Mouse (Mus musculus) midbrain, embryonic 13.5 days (tissue): ENCODE results near the gene Thada. TPM values are rescaled to one million over a fixed set of nuclear protein-coding genes. Genes with fewer than 3 reads are reported as not detected.

Source experiments
- ATAC-seq: fragments of 200-750 bp; cut with Nextera tagmentation; 2 replicates; pipeline ENCODE4 v1.8.0; 2017; ENCODE audit warnings: mild to moderate bottlenecking, moderate TSS enrichment, moderate library complexity
- H3K27ac ChIP-seq: fragments of 300-500 bp; sonication (generic); 2 replicates; pipeline ENCODE4 v1.5.1; 2015; ENCODE audit warnings: inconsistent platforms, mild to moderate bottlenecking, moderate library complexity
- H3K27me3 ChIP-seq: fragments of 300-500 bp; sonication (generic); 2 replicates; pipeline ENCODE4 v1.6.1; 2015; ENCODE audit warnings: mild to moderate bottlenecking, inconsistent platforms
- H3K36me3 ChIP-seq: fragments of 300-500 bp; sonication (generic); 2 replicates; pipeline ENCODE4 v1.6.1; 2015; ENCODE audit warnings: mild to moderate bottlenecking, inconsistent platforms
- H3K4me1 ChIP-seq: fragments of 300-500 bp; sonication (generic); replicated peaks from 2 replicates; pipeline ENCODE4 v1.6.1; 2015; ENCODE audit warnings: inconsistent platforms
- H3K4me2 ChIP-seq: fragments of 300-500 bp; sonication (generic); replicated peaks from 2 replicates; pipeline ENCODE4 v1.6.1; 2015; ENCODE audit warnings: moderate library complexity, mild to moderate bottlenecking, inconsistent platforms
- H3K4me3 ChIP-seq: fragments of 300-500 bp; sonication (generic); replicated peaks from 2 replicates; pipeline ENCODE4 v1.5.1; 2015; ENCODE audit warnings: mild to moderate bottlenecking, inconsistent platforms
- H3K9ac ChIP-seq: fragments of 300-500 bp; sonication (generic); replicated peaks from 2 replicates; pipeline ENCODE4 v1.6.1; 2015; ENCODE audit warnings: mild to moderate bottlenecking, inconsistent platforms
- H3K9me3 ChIP-seq: fragments of 300-500 bp; sonication (generic); 2 replicates; pipeline ENCODE4 v1.6.1; 2016; ENCODE audit warnings: mild to moderate bottlenecking, inconsistent platforms
- WGBS: fragments of 180-500 bp; shearing (Covaris S2); methylation state at CpG from one replicate; pipeline ENCODE4 v1.1.7; 2015; 5-methylcytosine and 5-hydroxymethylcytosine counted together
- polyA plus RNA-seq: library from polyadenylated mRNA; unstranded; fragments of >200 nt; fragmentation: Nextera tagmentation; extraction: Ambion mirVana; gene quantifications from 2 replicates; pipeline ENCODE4 v1.2.1, GENCODE M21; 2015

Gene Thada
- polyA plus RNA-seq, 1 experiment from 2014 or later: 7.6 TPM

DNA sequence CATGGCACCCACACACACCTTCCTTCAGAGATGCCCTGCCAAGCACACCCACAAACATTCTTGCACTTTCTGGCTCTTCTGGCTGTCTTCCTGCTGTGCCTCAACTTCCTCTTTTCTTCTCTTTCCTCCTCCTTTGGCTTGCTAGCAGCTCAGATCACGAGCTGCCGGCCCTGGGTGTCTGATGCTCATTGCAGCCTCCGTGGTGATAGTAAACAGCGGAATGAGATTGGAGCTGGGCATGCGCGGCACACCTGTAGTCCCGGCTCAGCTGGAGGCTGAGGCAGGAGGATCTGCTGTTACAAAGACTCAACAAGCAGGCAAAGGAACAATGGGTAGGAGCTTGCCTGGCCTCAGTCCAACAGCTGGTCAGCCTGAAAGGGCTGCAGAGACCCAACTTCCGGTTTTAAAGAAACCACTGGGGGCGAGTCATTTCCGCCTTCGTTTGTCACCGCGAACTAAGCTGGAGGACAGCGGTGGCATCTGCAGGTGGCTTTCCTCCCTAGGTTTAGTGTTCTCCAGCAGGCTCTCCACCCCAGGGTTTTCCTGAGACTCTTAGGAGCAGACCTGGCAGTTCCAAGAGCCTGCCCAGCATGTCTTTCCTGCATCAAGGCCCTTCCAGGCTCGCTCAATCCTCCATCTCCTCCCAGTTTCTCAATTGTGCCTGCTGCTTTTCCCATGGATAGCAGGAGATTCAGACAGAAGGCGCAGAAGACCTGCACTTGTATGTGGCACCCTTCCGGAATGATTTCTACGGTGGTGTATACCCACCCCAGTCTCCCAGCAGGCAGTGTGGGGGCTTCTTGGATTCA, 284.3 kb downstream of the Thada start:
- Histone ChIP-seq H3K4me2 (no peak overlapping the region), H3K9ac (no peak overlapping the region), H3K27me3 (peaks cover 6% of the 10 kb centered on the region; the same call in 1 of the 2 replicates), H3K27ac (peak overlapping the region; percentile 60; the same call in 1 of the 2 replicates), H3K9me3 (no peaks in the 10 kb centered on the region), H3K4me1 (peaks cover 32% of the 10 kb centered on the region), H3K4me3 (no peak overlapping the region), H3K36me3 (no peaks in the 10 kb centered on the region)
- 66% methylated on average over 18 of the region's 18 CpGs for WGBS
- ATAC-seq: no peak

DNA sequence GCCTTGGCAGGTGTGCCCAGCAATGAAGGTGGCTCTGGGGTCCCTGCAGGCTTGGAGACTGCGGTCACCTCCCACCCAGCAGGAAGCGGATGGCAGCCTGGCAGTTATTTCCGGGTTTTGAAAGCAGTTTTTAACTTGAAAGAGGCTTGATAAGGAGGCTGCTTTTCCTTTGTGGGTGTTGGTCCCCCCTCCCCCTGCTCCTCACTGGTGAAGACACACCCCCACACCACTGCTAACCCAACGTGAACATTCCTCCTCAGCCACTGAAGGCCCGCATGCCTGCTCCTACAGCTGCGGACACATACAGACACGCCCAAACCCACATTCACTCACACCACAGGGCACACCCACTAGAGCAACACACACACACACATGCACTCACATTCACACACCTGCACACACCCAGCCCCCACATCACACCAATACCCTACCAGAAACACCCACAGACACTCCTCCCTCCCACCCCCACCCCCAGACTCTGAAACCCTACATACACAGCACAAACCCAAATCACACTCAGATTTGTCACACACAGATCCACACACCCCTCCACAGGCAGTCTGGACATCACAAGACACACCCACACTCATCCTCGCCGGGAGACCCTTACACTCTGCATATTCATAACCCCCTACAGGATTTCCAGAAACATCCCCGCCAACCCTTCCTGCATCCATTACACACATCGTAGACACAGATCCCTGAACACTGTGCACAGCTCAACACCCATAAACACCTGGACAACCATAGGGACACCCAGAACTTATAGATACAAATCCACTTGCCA, 285.1 kb downstream of the Thada start:
- Histone ChIP-seq H3K4me1 (peaks cover 24% of the 10 kb centered on the region), H3K27me3 (no peaks in the 10 kb centered on the region), H3K9ac (no peak overlapping the region), H3K36me3 (no peaks in the 10 kb centered on the region), H3K9me3 (no peaks in the 10 kb centered on the region), H3K4me2 (no peak overlapping the region), H3K27ac (no peak overlapping the region), H3K4me3 (no peak overlapping the region)
- peak; percentile 15; the same call in 1 of the 2 replicates for ATAC-seq
- WGBS: 50% methylated on average over 11 of the region's 11 CpGs

DNA sequence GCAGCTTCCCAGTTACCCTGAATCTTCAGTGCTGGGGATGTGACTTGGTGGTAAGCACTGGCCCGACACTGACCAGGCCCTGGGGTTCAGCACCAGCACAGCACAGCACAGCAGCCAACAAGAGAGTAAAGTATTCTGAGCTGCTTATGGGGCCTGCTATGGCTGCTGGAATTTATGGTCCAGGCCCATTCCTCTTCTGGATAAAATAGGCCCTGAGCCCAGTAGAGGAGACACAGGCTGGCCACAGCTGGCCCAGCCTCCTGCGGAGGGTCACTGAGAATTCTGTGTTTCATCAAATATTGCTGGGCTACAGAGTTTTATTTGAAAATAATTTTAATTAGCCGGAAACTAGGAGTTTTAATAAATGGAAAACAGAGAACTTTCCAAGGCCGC, 286.0 kb downstream of the Thada start:
- Histone ChIP-seq H3K4me1 (peaks cover 19% of the 10 kb centered on the region), H3K9me3 (no peaks in the 10 kb centered on the region), H3K4me3 (no peak overlapping the region), H3K9ac (no peak overlapping the region), H3K27me3 (no peaks in the 10 kb centered on the region), H3K27ac (no peak overlapping the region), H3K36me3 (peaks cover 2% of the 10 kb centered on the region; the same call in 1 of the 2 replicates), H3K4me2 (no peak overlapping the region)
- ATAC-seq: no peak
- WGBS: 89% methylated on average over 4 of the region's 4 CpGs

DNA sequence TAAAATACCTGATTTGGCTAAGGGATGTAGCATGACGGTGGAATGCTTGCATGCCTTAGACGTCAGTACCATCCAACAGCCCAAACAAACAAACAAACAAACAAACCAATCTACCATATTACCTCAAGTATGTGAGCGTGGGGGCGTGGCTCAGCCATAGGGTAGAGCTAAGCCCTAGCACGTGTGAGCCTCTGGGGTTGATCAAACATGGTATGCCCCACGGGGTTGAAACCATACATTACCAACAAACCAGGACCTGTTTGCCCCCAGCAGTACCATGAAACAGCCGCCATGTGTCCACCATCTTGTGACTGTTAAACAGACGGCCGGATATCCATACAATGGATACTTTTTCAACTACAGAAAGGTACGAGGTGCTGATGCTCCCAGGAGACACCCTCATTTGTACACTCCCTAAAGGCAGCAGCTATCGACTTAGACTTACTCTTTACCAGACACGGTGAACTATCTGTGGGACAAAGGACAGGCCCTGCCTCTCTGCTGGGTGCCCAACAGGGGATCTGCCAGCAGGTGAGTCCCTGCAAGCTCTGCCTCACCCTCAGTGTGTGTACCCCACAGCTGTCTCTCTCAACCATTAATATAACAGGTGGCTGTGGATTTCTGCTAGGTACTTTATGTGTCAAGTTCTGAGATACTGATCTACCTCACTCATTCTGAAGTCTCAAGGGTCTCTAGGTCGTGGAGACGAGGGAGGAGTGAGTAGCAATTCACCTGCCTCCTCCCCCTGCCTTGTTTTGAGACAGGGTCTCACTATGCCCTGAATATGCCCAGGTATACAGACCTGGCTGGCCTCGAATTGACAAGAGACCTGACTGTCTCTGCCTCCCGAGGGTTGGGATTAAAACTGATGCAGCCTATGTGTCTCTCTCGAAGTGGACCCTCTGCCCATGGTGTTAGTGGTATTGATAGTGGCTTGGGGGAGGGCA, 286.7 kb downstream of the Thada start:
- Histone ChIP-seq H3K27me3 (no peaks in the 10 kb centered on the region), H3K4me1 (peaks cover 19% of the 10 kb centered on the region), H3K4me3 (no peak overlapping the region), H3K36me3 (peaks cover 2% of the 10 kb centered on the region; the same call in 1 of the 2 replicates), H3K4me2 (no peak overlapping the region), H3K27ac (no peak overlapping the region), H3K9me3 (no peaks in the 10 kb centered on the region), H3K9ac (no peak overlapping the region)
- ATAC-seq: no peak
- 88% methylated on average over 17 of the region's 17 CpGs for WGBS

DNA sequence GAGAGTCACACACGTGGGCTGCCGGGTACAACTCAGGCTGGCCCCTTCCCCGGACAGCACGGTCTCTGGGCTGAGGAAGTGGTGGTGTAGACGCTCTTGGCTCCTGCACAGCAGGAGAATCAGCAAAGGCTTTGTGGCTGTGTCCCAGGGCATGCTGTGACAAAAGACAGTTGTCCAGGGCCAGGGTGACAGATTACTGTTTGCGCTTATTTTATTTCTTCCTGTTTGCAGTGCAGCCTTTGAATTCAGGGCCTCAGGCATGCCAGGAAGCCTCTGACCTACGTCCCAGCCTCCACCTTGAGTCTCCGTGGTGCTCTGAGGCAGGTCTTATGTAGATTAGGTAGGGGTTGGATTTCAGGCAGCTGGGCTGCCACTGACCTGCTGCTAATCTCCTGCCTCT, 288.5 kb downstream of the Thada start:
- WGBS: 39% methylated on average over 8 of the region's 8 CpGs
- Histone ChIP-seq H3K4me2 (no peak overlapping the region), H3K9ac (no peak overlapping the region), H3K27me3 (no peaks in the 10 kb centered on the region), H3K27ac (no peak overlapping the region), H3K4me1 (peaks cover 7% of the 10 kb centered on the region), H3K9me3 (no peaks in the 10 kb centered on the region), H3K4me3 (no peak overlapping the region), H3K36me3 (peaks cover 2% of the 10 kb centered on the region; the same call in 1 of the 2 replicates)
- ATAC-seq: no peak

DNA sequence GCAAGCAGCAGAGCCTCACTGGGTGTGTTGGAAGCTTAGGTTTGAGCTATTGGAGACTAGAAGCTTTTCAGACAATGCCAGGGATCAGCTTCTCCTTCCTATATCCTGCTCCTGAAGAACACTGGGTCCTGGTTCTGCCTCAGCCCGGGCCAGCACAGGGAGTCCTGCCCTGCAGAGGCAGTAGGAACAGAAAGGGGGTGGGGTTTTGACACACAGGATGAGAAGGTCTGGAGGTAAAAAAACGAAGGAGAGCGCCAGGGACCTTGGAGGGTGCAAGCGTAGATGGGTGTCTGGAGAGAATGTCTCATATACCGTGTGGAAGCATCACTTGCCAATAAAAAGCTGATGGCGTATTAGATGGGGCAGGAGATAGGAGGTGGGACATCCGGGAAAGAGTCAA, 289.6 kb downstream of the Thada start:
- no peaks in the 10 kb centered on the region for H3K27me3 ChIP-seq
- no peak overlapping the region for H3K27ac ChIP-seq
- H3K4me3 ChIP-seq: no peak overlapping the region
- H3K9ac ChIP-seq: no peak overlapping the region
- WGBS: 92% methylated on average over 7 of the region's 7 CpGs
- H3K36me3 ChIP-seq: peaks cover 2% of the 10 kb centered on the region; the same call in 1 of the 2 replicates
- H3K4me2 ChIP-seq: no peak overlapping the region
- no peak for ATAC-seq
- no peaks in the 10 kb centered on the region for H3K9me3 ChIP-seq
- peaks cover 5% of the 10 kb centered on the region for H3K4me1 ChIP-seq

DNA sequence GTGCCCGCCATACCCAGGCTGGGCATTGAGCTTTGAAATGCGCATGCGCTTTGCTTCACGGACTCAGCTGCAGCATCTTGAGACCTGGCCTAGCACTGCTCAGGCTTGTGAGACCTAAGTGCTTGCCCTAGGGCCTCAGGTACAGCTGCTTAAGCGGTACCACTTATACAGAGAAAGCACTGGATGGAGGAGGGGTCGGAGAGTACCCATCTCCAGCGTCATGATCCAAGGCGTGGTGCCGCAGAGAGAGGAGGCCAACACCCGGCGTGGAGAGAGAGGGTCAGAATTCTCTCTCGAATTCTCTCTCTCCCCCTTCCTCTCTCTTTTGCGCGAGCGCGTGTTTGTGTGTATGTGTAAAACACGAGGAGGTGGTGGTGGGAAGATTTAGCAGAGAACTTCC, 290.8 kb downstream of the Thada start:
- H3K4me3 ChIP-seq: no peak overlapping the region
- H3K4me1 ChIP-seq: no peaks in the 10 kb centered on the region
- no peaks in the 10 kb centered on the region for H3K27me3 ChIP-seq
- no peak overlapping the region for H3K9ac ChIP-seq
- WGBS: over 99% methylated on average over 17 of the region's 17 CpGs
- no peaks in the 10 kb centered on the region for H3K9me3 ChIP-seq
- H3K36me3 ChIP-seq: peaks cover 2% of the 10 kb centered on the region; the same call in 1 of the 2 replicates
- no peak overlapping the region for H3K4me2 ChIP-seq
- no peak for ATAC-seq
- H3K27ac ChIP-seq: no peak overlapping the region

DNA sequence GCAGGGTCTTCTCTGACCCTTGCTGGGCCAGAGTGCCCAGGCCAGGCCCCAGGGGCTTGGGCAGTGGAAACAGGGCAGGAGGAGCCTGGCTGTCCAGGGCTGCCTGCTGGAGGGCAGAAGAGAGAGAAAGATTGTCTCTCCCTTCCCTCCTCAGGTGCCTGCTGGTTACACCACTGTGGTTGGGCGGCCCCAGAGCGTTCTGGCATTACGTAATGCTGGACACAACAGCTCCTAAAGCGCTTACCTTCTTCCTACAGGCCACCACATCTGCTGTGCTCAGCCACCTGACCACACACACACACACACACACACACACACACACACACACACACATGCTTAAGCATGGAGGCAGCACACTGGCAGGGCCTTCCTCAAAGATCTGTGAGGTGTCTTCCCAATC, 298.6 kb downstream of the Thada start:
- Histone ChIP-seq H3K36me3 (no peaks in the 10 kb centered on the region), H3K4me1 (no peaks in the 10 kb centered on the region), H3K4me3 (no peak overlapping the region), H3K27me3 (no peaks in the 10 kb centered on the region), H3K9me3 (no peaks in the 10 kb centered on the region), H3K27ac (no peak overlapping the region), H3K9ac (no peak overlapping the region), H3K4me2 (no peak overlapping the region)
- 93% methylated on average over 3 of the region's 4 CpGs for WGBS
- no peak for ATAC-seq

DNA sequence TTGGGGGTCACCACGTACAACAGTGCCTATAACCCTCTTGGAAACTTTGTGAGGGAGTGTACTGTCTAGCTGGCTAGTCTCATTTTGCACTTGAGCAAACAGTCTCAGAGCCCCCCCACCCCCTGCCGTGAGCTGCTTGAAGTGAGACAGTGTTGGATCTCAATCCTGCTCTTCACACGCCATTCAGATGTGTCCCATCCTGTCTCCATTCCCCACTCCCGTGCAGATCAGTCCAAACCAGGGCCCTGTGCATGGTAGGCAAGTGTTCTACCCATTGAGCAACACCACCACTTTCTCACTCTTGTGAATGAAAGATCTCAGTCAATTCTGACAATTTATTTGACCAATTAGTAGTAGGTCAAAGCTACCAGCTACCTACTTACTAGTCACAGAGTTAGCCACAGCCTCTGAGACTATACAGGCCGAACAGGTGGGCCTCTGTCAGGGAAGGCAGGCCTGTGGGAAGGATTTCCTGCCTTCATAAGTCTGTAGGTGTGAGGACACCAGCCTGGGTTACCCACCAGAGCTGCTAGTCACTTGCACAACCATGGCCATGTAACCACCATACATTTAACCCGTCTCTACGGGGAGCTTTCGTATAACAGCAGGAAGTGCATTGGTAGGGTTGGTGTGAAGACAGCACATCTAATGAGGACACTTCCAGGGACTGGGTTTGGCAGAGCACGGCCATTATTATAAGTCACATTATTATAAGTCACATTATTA, 299.7 kb downstream of the Thada start:
- H3K4me3 ChIP-seq: no peak overlapping the region
- no peaks in the 10 kb centered on the region for H3K27me3 ChIP-seq
- no peak for ATAC-seq
- H3K36me3 ChIP-seq: no peaks in the 10 kb centered on the region
- 87% methylated on average over 9 of the region's 9 CpGs for WGBS
- H3K9ac ChIP-seq: no peak overlapping the region
- H3K4me1 ChIP-seq: 0 out of 2 replicates have a peak, but pooled peaks cover 3% of the 10 kb centered on the region
- no peaks in the 10 kb centered on the region for H3K9me3 ChIP-seq
- no peak overlapping the region for H3K4me2 ChIP-seq
- no peak overlapping the region for H3K27ac ChIP-seq

DNA sequence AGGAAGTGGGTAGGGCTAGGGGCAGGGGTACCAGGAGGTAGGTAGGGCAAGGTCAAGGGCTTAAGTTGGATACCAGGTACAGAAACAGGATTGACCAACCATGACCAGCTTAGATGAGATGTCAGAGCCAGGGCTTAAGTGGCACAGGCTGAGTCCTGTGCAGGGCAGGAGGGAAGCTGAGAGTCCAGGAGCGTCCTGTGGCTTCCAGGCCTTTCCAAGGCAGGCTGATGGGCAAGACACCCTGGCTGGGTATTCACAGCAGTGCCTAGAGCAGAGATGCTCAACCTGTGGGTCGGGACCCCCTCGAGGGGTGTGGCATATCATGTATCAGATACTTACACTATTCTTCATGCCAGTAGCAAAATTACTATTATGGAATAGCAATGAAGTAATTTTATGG, 300.3 kb downstream of the Thada start:
- Histone ChIP-seq H3K27me3 (no peaks in the 10 kb centered on the region), H3K4me3 (no peak overlapping the region), H3K9ac (no peak overlapping the region), H3K27ac (no peak overlapping the region), H3K36me3 (no peaks in the 10 kb centered on the region), H3K9me3 (no peaks in the 10 kb centered on the region), H3K4me2 (no peak overlapping the region), H3K4me1 (0 out of 2 replicates have a peak, but pooled peaks cover 5% of the 10 kb centered on the region)
- no peak for ATAC-seq
- WGBS: 85% methylated on average over 3 of the region's 3 CpGs

DNA sequence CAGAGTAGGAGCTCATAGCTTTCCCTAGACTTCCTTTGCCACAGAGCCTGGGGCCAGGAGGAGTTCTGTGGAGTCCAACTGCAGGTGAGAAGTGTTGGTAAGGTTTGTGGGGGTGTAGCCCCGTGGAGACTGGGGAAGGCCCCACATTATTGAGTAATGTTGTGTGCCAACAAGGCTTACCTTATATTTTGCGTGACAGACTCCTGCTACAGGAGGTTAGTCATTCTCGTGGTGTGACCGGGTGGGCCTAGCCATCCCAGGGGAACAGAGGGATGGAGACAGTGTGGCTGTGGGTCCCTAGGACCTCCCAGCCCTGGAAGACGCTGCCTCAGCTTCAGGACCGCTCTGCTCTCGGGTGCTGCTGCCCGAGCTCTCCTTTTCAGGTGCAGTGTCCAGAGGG, 301.9 kb downstream of the Thada start:
- 0 out of 2 replicates have a peak, but pooled peaks cover 5% of the 10 kb centered on the region for H3K4me1 ChIP-seq
- no peak overlapping the region for H3K4me3 ChIP-seq
- no peaks in the 10 kb centered on the region for H3K36me3 ChIP-seq
- no peak overlapping the region for H3K27ac ChIP-seq
- no peak overlapping the region for H3K4me2 ChIP-seq
- H3K27me3 ChIP-seq: no peaks in the 10 kb centered on the region
- H3K9ac ChIP-seq: no peak overlapping the region
- 83% methylated on average over 8 of the region's 8 CpGs for WGBS
- no peak for ATAC-seq
- H3K9me3 ChIP-seq: no peaks in the 10 kb centered on the region
